Mouse (Mus musculus) embryonic facial prominence, embryonic 10.5 days (tissue): ENCODE measurements around the gene Flt4. TPM values are rescaled to one million over a fixed set of nuclear protein-coding genes. Genes with fewer than 3 reads are reported as not detected.
"Not testable (repeated sequence)": the region's sequence is repeated elsewhere in the genome, so short reads cannot be mapped to it uniquely, and the experiment has no call there.

Source experiments
- DNase-seq: peaks from one replicate; pipeline ENCODE4 v3.0.0-alpha.2; 2017; ENCODE audit warnings: low spot score
- H3K27ac ChIP-seq: fragments of 300-500 bp; sonication (generic); replicated peaks from 2 replicates; pipeline ENCODE4 v1.5.1; 2016; ENCODE audit warnings: mild to moderate bottlenecking
- H3K27me3 ChIP-seq: fragments of 300-500 bp; sonication (generic); replicated peaks from 2 replicates; pipeline ENCODE4 v1.6.1; 2016; ENCODE audit warnings: low read depth, mild to moderate bottlenecking; ENCODE audit not compliant: poor library complexity, severe bottlenecking
- H3K36me3 ChIP-seq: fragments of 300-500 bp; sonication (generic); replicated peaks from 2 replicates; pipeline ENCODE4 v1.6.1; 2016; ENCODE audit warnings: mild to moderate bottlenecking, moderate library complexity
- H3K4me1 ChIP-seq: fragments of 300-500 bp; sonication (generic); 2 replicates; pipeline ENCODE4 v1.6.1; 2016
- H3K4me3 ChIP-seq: fragments of 300-500 bp; sonication (generic); 2 replicates; pipeline ENCODE4 v1.5.1; 2016; ENCODE audit warnings: mild to moderate bottlenecking, moderate library complexity
- H3K9me3 ChIP-seq: fragments of 300-500 bp; sonication (generic); 2 replicates; pipeline ENCODE4 v1.6.1; 2016; ENCODE audit warnings: mild to moderate bottlenecking
- WGBS: fragments of 180-500 bp; shearing (Covaris S2); methylation state at CpG from one replicate; pipeline ENCODE4 v1.1.7; 2016; 5-methylcytosine and 5-hydroxymethylcytosine counted together
- polyA plus RNA-seq: library from polyadenylated mRNA; unstranded; fragments of >200 nt; fragmentation: Nextera tagmentation; extraction: Ambion mirVana; gene quantifications from 2 replicates; pipeline ENCODE4 v1.2.1, GENCODE M21; 2016

Flt4 gene
- polyA plus RNA-seq: 5.6 and 6.0 TPM in 2 replicates

GRCm38 (mm10) chr11:49608938-49609867 is at the start of gene Flt4:
Gene Flt4 (plus strand): TSS chr11:49609263.
- not testable (repeated sequence) for H3K27ac ChIP-seq

DNA sequence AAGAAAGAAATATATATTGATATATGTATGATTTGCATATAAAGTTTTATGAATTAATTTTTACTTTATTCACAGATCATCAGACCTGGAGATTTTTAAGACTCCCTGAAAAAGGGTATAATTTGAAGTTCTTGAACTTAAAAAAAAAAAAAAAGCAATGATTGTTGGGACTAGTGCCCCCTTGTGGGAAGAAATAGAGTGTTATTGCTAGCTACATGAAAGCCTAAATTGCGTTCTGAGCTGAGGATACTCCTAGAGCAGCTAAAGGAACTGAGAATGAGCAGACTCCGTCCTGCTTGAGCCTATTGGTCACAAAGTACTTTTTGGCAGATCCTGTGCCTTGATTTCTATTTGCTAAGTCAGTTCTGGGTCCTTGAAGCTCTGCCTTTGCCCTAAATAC is 34.0 kb upstream of the Flt4 start:
- H3K4me1 ChIP-seq, H3K9me3 ChIP-seq, H3K36me3 ChIP-seq, H3K4me3 ChIP-seq, DNase-seq, H3K27ac ChIP-seq, H3K27me3 ChIP-seq: not testable (repeated sequence)
- 42% methylated on average over 2 of the region's 2 CpGs for WGBS

More at GRCm38 (mm10) chr11:49608938-49609867, at the start of gene Flt4:
- Histone ChIP-seq H3K4me3 (peak within 1 kb of the TSS; percentile 59), H3K4me1 (peaks cover 16% of the 10 kb centered on the region), H3K27me3 (peaks cover 77% of the 10 kb centered on the region)
- not testable (repeated sequence) for H3K9me3 ChIP-seq, H3K36me3 ChIP-seq
- WGBS: 5% methylated on average over 61 of the region's 61 CpGs
- peak; percentile 61 for DNase-seq

DNA sequence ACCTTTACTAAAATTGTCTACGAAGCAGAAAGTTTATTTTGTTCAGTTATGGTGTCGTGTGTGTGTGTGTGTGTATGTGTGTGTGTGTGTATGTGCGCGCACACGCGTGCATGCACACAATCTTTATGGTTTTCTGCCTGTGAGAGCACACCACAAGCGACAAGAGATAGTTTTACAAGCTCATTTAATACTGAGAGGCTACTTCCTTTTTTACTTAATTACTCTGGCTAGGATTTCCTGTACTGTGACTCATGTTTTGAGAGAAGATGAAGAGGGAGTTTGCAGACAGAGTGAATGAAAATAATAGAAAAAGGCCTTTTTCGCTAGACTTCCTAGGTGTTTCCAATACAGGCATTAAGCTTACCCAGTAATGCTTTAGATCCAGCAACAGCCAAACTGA is 28.6 kb upstream of the Flt4 start:
- not testable (repeated sequence) for DNase-seq

GRCm38 (mm10) chr11:49590213-49590612 is 18.9 kb upstream of the Flt4 start:
- Histone ChIP-seq H3K4me3 (no peak overlapping the region), H3K4me1 (no peaks in the 10 kb centered on the region), H3K9me3 (no peaks in the 10 kb centered on the region), H3K36me3 (no peaks in the 10 kb centered on the region), H3K27me3 (no peaks in the 10 kb centered on the region), H3K27ac (no peak overlapping the region)
- 91% methylated on average over 19 of the region's 19 CpGs for WGBS
- no peak for DNase-seq

More for the DNA sequence above, 28.6 kb upstream of the Flt4 start:
- H3K4me1 ChIP-seq, H3K27ac ChIP-seq, H3K4me3 ChIP-seq, H3K27me3 ChIP-seq, H3K9me3 ChIP-seq, H3K36me3 ChIP-seq: not testable (repeated sequence)
- 85% methylated on average over 8 of the region's 8 CpGs for WGBS

DNA sequence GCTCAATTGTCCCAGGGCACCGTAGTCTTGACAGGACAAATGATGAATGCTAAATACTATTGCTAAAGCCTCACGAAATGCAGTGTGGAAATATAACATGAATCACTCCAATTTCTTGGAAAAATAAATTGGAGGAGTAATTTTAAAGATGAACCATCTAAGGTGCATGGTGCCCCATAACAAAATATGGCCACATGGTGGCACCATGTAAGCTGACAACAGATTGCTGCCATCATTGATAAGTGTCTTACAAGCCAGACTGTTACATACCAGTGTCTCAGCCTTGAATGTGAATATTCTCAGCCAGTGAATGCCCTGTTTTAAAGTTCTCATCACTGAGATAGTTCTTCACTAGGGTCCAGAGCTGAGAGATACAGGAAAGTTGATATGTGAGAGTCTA is 11.9 kb upstream of the Flt4 start:
- WGBS: 72% methylated on average over 2 of the region's 2 CpGs
- not testable (repeated sequence) for H3K4me3 ChIP-seq, H3K9me3 ChIP-seq, H3K4me1 ChIP-seq, H3K27ac ChIP-seq, DNase-seq, H3K27me3 ChIP-seq, H3K36me3 ChIP-seq

GRCm38 (mm10) chr11:49608306-49608705 is 757 bp upstream of the Flt4 start:
- Histone ChIP-seq H3K4me1 (peaks cover 13% of the 10 kb centered on the region), H3K27me3 (peaks cover 68% of the 10 kb centered on the region)
- not testable (repeated sequence) for H3K27ac ChIP-seq, DNase-seq, H3K4me3 ChIP-seq, H3K36me3 ChIP-seq, H3K9me3 ChIP-seq
- 79% methylated on average over 5 of the region's 5 CpGs for WGBS

- DNase-seq: peak; percentile 43
- not testable (repeated sequence) for H3K27ac ChIP-seq
These were observed 1.1 kb downstream of the Flt4 start for GRCm38 (mm10) chr11:49609868-49610824.

GRCm38 (mm10) chr11:49611349-49611748 is 2.3 kb downstream of the Flt4 start:
- Histone ChIP-seq H3K4me1 (peaks cover 16% of the 10 kb centered on the region), H3K27me3 (peaks cover 86% of the 10 kb centered on the region)
- not testable (repeated sequence) for H3K4me3 ChIP-seq, H3K27ac ChIP-seq, DNase-seq, H3K9me3 ChIP-seq, H3K36me3 ChIP-seq
- 19% methylated on average over 3 of the region's 3 CpGs for WGBS

More at GRCm38 (mm10) chr11:49609868-49610824, 1.1 kb downstream of the Flt4 start:
- H3K4me3 ChIP-seq: peak overlapping the region; percentile 59
- H3K9me3 ChIP-seq, H3K36me3 ChIP-seq: not testable (repeated sequence)
- WGBS: 1% methylated on average over 52 of the region's 52 CpGs
- peaks cover 16% of the 10 kb centered on the region for H3K4me1 ChIP-seq
- H3K27me3 ChIP-seq: peaks cover 87% of the 10 kb centered on the region

DNA sequence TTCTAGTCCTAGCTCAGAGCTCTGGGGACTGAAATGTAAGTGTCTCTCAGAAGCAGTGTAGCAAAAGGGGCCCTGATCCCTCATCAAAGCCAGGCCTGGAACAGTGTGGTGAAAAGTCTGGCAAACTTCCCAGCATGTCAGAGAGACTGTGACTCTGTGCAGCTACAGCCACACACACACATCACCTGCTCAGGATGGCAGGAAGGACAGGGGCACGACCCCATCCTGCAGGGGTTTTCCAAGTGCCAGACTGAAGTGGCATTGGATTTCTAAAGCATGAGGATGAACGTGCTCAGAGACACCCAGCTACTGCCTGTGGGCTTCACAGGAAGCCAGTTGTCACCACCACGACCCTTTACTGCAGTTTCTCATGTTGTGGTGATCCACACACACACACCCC is 3.1 kb downstream of the Flt4 start:
- peaks cover 78% of the 10 kb centered on the region for H3K27me3 ChIP-seq
- DNase-seq: no peak

GRCm38 (mm10) chr11:49613349-49613748 is 4.3 kb downstream of the Flt4 start:
- no peak overlapping the region for H3K4me3 ChIP-seq
- no peak for DNase-seq

More for the DNA sequence above, 3.1 kb downstream of the Flt4 start:
- Histone ChIP-seq H3K9me3 (no peaks in the 10 kb centered on the region), H3K36me3 (no peaks in the 10 kb centered on the region), H3K4me3 (no peak overlapping the region), H3K4me1 (peaks cover 16% of the 10 kb centered on the region), H3K27ac (no peak overlapping the region)
- WGBS: 51% methylated on average over 3 of the region's 3 CpGs

DNA sequence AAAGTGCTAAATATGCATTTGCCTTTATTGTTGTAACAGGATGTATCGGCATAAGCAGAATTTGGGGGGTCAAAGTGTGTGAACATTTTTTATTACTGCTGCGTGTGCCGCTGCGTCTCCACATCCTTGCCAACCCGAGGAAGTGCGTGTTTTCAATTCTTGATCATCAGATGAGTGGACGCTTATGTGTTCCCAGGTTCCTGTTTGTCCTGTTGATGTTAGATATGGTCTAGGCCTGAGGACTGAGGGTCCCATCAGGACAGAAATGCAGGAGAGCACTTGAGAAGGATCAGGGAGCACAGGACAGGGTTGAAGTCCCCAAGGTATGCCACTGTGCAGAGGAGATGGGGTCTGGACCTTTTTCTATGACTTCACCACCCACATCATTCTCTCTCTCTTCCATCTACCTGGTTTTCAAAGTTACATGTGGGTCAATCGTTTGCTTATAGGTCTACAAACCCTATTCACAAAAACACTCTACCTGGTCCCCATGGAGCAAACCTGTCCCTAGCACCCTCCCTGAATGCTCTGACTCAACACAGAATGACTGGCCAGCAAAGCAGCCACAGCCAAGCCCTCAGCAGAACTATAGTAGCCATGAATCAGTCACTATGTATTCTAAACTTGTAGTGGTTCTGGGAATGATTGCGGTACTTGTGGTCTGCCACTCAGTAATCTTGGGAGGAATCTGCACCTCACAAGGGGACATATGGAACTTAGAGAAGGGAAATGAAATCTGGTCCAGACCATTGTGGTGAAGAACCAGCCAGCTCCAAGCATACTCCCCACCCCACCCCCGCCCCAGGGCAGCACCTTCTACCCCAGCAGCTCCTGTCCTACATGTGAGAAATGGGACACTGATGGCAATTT is 7.0 kb downstream of the Flt4 start:
- H3K27ac ChIP-seq: no peak overlapping the region
- 88% methylated on average over 10 of the region's 10 CpGs for WGBS
- H3K9me3 ChIP-seq: no peaks in the 10 kb centered on the region

More at GRCm38 (mm10) chr11:49613349-49613748, 4.3 kb downstream of the Flt4 start:
- H3K36me3 ChIP-seq: no peaks in the 10 kb centered on the region
- H3K27me3 ChIP-seq: peaks cover 66% of the 10 kb centered on the region
- no peak overlapping the region for H3K27ac ChIP-seq
- H3K4me1 ChIP-seq: peaks cover 16% of the 10 kb centered on the region
- no peaks in the 10 kb centered on the region for H3K9me3 ChIP-seq
- WGBS: 7% methylated on average over 10 of the region's 10 CpGs

More for the DNA sequence above, 7.0 kb downstream of the Flt4 start:
- no peak overlapping the region for H3K4me3 ChIP-seq
- H3K36me3 ChIP-seq: no peaks in the 10 kb centered on the region
- no peak for DNase-seq
- peaks cover 6% of the 10 kb centered on the region for H3K4me1 ChIP-seq
- H3K27me3 ChIP-seq: peaks cover 38% of the 10 kb centered on the region
